8 mouse cellular contexts compared by ENCODE assay signal in the genomic region with DNA sequence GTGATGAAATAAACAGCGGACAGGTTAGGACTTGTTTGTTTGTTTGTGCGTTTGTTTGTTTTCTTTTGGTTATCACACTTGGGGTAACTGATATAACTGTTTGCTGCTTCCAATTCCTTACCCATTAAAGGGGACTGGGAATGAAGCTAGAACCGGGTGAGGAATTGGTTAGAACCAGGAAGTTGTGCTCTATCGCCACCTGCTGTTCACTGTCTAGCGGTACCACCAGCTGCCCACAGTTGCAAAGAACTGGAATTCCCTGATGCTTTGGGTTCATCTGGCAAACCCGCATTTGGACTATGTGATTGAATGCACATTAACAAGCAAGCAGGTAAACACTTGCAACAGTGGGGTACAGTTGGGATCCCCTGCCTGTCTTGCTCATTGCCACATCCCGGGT. TPM values are rescaled to one million over a fixed set of nuclear protein-coding genes. Genes with fewer than 3 reads are reported as not detected.
A peak's percentile ranks its signal among the peaks of the same experiment; 100 is the strongest.
DNase-seq lines count a peak whose midpoint lies in the region; ATAC-seq lines count a peak whose summit lies in the region.

No protein-coding gene starts in this region.

- peaks cover 11% of the 10 kb centered on the region; the same call in 1 of the 2 replicates for H3K9me3 ChIP-seq in liver, embryonic 12.5 days (replicated peaks)
- no peaks in the 10 kb centered on the region for H3K9me3 ChIP-seq in heart, embryonic 11.5 days (replicated peaks; ENCODE audit: control insufficient read depth, low read length)

- WGBS in liver, embryonic 12.5 days (ENCODE audit: insufficient replicate concordance): 15% methylated on average over 7 of the region's 7 CpGs
- WGBS in heart, embryonic 11.5 days (ENCODE audit: insufficient replicate concordance): 17% methylated on average over 7 of the region's 7 CpGs

- no peaks in the 10 kb centered on the region for H3K36me3 ChIP-seq in liver, embryonic 12.5 days
- H3K36me3 ChIP-seq in heart, embryonic 11.5 days (ENCODE audit: control insufficient read depth, insufficient read depth, low read length): no peaks in the 10 kb centered on the region

- no peak overlapping the region for H3K4me3 ChIP-seq in liver, embryonic 12.5 days
- H3K4me3 ChIP-seq in heart, embryonic 11.5 days (ENCODE audit: low read depth, low read length): no peak overlapping the region

- no peak overlapping the region for H3K27ac ChIP-seq in liver, embryonic 12.5 days
- H3K27ac ChIP-seq in heart, embryonic 11.5 days (ENCODE audit: low read depth, low read length): no peak overlapping the region

- H3K4me1 ChIP-seq in liver, embryonic 12.5 days: 0 out of 2 replicates have a peak, but pooled peaks cover 3% of the 10 kb centered on the region
- no peaks in the 10 kb centered on the region for H3K4me1 ChIP-seq in heart, embryonic 11.5 days (ENCODE audit: control insufficient read depth, insufficient read depth, low read length)

- no peak overlapping the region for H3K4me2 ChIP-seq in liver, embryonic 12.5 days
- 0 out of 2 replicates have a peak overlapping the region, but pooled peaks have one; percentile 1 for H3K4me2 ChIP-seq in heart, embryonic 11.5 days

- no peaks in the 10 kb centered on the region for H3K27me3 ChIP-seq in liver, embryonic 12.5 days (replicated peaks)
- H3K27me3 ChIP-seq in heart, embryonic 11.5 days (ENCODE audit: control insufficient read depth, insufficient read depth, low read length): no peaks in the 10 kb centered on the region

- no peak overlapping the region for H3K9ac ChIP-seq in liver, embryonic 12.5 days
- no peak overlapping the region for H3K9ac ChIP-seq in heart, embryonic 11.5 days (ENCODE audit: low read depth, low read length)

- DNase-seq in liver: peak; percentile 66
- peak; percentile 48 for DNase-seq in T-cell, adult 2 months (ENCODE audit: low spot score)
- DNase-seq in embryo, embryonic 10 days (ENCODE audit: low spot score): peak; percentile 88
- peak; percentile 81 to 84 for DNase-seq in layer of hippocampus, postnatal 10 days (ENCODE audit: low spot score in 2 of 2)
- peak; percentile 83 for DNase-seq in testis, postnatal 10 days (ENCODE audit: low spot score)

- no peak for ATAC-seq in liver, embryonic 12.5 days
- no peak for ATAC-seq in heart, embryonic 11.5 days (replicated peaks; ENCODE audit: insufficient number of reproducible peaks, low FRiP score, low TSS enrichment)
- peak; percentile 88 for ATAC-seq in megakaryocyte, adult 5-6 weeks (ENCODE audit: poor library complexity, severe bottlenecking)

RNA-seq across cellular contexts. Expression of a gene that starts 6.8 kb away (rescaled TPM):
- not detected in 2 replicates for polyA plus RNA-seq in liver, embryonic 12.5 days (2016; fragmentation: Nextera tagmentation; extraction: Ambion mirVana)
- polyA plus RNA-seq in heart, embryonic 11.5 days (2014; fragmentation: Nextera tagmentation; extraction: Ambion mirVana): not detected in 2 replicates
- total RNA-seq in layer of hippocampus, postnatal 10 days (2021): not detected
- total RNA-seq in megakaryocyte, adult 5-6 weeks (2015): not detected in 2 replicates
- not detected in 2 replicates for total RNA-seq in megakaryocyte, adult 5-6 weeks (2017)

RNA-seq across cellular contexts. Expression of a gene that starts 11.5 kb away (rescaled TPM):
- 142 and 144 TPM in 2 replicates for polyA plus RNA-seq in liver, embryonic 12.5 days (2016; fragmentation: Nextera tagmentation; extraction: Ambion mirVana)
- 35.4 and 40.5 TPM in 2 replicates for polyA plus RNA-seq in heart, embryonic 11.5 days (2014; fragmentation: Nextera tagmentation; extraction: Ambion mirVana)
- total RNA-seq in layer of hippocampus, postnatal 10 days (2021): 10 to 100 TPM; 23.6 to 26.7 TPM
- total RNA-seq in megakaryocyte, adult 5-6 weeks (2015): 19.1 and 21.9 TPM in 2 replicates
- total RNA-seq in megakaryocyte, adult 5-6 weeks (2017): 26.6 and 32.4 TPM in 2 replicates

RNA-seq across cellular contexts. Expression of a gene that starts 28.8 kb away (rescaled TPM):
- polyA plus RNA-seq in liver, embryonic 12.5 days (2016; fragmentation: Nextera tagmentation; extraction: Ambion mirVana): 1,191 and 1,263 TPM in 2 replicates
- 1,140 and 1,315 TPM in 2 replicates for polyA plus RNA-seq in heart, embryonic 11.5 days (2014; fragmentation: Nextera tagmentation; extraction: Ambion mirVana)
- total RNA-seq in layer of hippocampus, postnatal 10 days (2021): 100 to 1,000 TPM; 728 to 842 TPM
- total RNA-seq in megakaryocyte, adult 5-6 weeks (2015): 2,172 and 2,241 TPM in 2 replicates
- 3,573 and 3,619 TPM in 2 replicates for total RNA-seq in megakaryocyte, adult 5-6 weeks (2017)

RNA-seq across cellular contexts. Expression of a gene that starts 29.0 kb away (rescaled TPM):
- 5.4 and 6.0 TPM in 2 replicates for polyA plus RNA-seq in liver, embryonic 12.5 days (2016; fragmentation: Nextera tagmentation; extraction: Ambion mirVana)
- polyA plus RNA-seq in heart, embryonic 11.5 days (2014; fragmentation: Nextera tagmentation; extraction: Ambion mirVana): 2.3 and 3.1 TPM in 2 replicates
- total RNA-seq in layer of hippocampus, postnatal 10 days (2021): 10 to 100 TPM; 28.3 to 31.6 TPM
- 88.0 and 95.4 TPM in 2 replicates for total RNA-seq in megakaryocyte, adult 5-6 weeks (2015)
- total RNA-seq in megakaryocyte, adult 5-6 weeks (2017): 111 and 114 TPM in 2 replicates

RNA-seq across cellular contexts. Expression of a gene that starts 50.8 kb away (rescaled TPM):
- polyA plus RNA-seq in liver, embryonic 12.5 days (2016; fragmentation: Nextera tagmentation; extraction: Ambion mirVana): not detected in 2 replicates
- polyA plus RNA-seq in heart, embryonic 11.5 days (2014; fragmentation: Nextera tagmentation; extraction: Ambion mirVana): not detected in 2 replicates
- 10 to 100 TPM; 16.2 to 17.0 TPM for total RNA-seq in layer of hippocampus, postnatal 10 days (2021)
- not detected in 2 replicates for total RNA-seq in megakaryocyte, adult 5-6 weeks (2015)
- not detected in 2 replicates for total RNA-seq in megakaryocyte, adult 5-6 weeks (2017)
